Mouse (Mus musculus) large intestine, adult 2 months (tissue): Measurements from ENCODE around the gene Rgs3. TPM values are rescaled to one million over a fixed set of nuclear protein-coding genes. Genes with fewer than 3 reads are reported as not detected.

Experiments
- DNase-seq: peaks from one replicate; pipeline ENCODE4 v3.0.0-alpha.2; 2012; ENCODE audit warnings: low read depth, low spot score
- WGBS: fragments of 180-500 bp; shearing (Covaris S2); methylation state at CpG from one replicate; pipeline ENCODE4 v1.1.7; 2018; 5-methylcytosine and 5-hydroxymethylcytosine counted together
- polyA plus RNA-seq: library from polyadenylated mRNA; depleted of rRNA; stranded (reverse); fragments of >200 nt; gene quantifications from 2 replicates; pipeline ENCODE4 v1.2.3, GENCODE M21; 2012

Gene Rgs3
- polyA plus RNA-seq, 1 experiment, result 43.0 TPM

GRCm38 (mm10) chr4:62648848-62649247 is 89.2 kb downstream of the Rgs3 start:
- WGBS, result 94% methylated on average over 3 of the region's 3 CpGs
- DNase-seq, result no peak

- WGBS, result 81% methylated on average over 8 of the region's 8 CpGs
- DNase-seq, result no peak
These were observed 90.0 kb downstream of the Rgs3 start for GRCm38 (mm10) chr4:62649536-62650230.

DNA sequence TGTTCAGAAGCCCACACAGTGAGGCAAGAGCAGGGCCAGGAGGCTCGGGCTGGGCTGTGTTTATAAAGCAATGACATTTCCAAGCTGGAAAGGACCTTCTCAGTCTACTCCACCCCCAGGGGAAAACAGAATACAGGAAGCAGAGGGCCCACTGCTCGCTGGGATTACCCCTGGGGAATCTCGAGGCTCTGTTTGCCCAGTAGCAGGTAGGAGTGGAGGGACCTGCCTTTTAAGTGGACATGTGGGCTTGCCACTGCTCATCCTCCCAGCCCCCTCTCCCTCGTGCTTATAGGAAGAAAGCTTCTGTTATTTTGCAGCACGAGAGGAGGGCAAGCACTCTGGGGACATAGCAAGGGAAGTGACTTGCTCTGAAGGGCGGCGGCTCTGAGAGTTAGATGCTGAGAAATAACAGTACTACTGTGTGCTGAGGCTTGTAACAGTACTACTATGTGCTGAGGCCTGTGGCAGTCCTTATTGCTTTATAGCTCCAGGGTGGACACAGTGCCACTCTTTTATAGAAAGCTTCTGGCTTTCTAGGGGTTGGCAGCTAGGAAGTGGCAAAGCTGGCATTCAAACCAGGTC is 91.6 kb downstream of the Rgs3 start:
- DNase-seq, result no peak
- 58% methylated on average over 7 of the region's 7 CpGs for WGBS

DNA sequence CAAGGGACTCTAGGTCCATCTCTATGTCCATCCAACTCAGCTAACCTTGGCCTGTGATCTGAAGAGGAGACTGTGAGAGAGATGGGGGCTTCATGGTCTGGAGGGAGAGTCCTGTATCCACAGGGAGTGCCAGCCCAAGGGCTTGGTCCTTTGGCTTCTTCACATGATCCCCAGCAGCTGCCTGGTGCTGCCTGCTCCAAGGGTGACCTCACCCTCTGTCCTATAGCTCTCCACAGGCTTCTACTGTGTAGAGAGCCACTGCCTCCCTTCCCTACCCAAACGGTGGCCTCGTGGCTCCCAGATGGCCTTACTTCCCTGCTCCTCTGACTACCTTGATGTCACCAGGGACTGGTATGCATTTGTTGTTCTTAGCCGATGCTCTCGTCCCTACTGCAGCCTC is 92.6 kb downstream of the Rgs3 start:
- 70% methylated on average over 4 of the region's 4 CpGs for WGBS
- DNase-seq, result no peak

DNA sequence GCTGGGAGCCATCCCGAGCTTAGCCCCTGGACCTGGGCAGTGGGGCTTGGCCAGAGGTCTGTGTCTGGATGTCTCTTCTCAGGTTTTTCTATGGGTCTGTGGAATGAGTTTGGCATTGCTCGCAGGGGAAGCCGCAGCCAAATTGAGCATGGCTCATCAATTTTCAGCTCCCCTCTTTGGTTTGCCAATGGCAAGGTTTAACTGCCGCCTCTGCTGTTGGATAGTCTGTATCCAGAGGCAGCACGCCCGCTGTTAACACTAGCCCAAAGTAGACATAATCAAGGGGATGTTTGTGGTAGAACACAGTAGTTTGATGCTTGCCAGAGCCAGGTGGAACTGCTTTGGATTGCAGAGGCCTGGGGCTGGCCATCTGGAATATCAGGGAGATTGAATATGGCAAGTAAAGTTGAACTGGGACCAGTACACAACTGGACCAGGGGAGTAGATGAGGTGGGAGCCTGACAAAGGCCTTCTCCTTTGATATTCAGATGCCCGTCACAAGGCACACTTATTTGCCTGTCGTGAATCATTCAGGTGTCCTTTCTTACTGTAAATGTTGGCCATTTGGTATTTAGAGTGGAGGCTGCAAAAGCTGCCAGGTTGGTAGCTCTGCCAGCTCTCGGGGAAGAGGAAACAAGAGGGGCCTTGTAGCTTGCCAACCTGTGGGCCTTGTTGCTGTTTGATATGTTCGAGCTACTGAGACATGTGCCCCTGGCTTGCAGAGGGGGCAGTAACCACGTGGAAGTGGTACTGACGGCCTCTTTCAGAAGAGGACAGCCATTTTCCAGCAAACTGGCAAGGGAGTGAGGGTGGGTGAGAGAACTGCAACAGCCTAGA is 93.5 kb downstream of the Rgs3 start:
- DNase-seq, result no peak
- WGBS, result 86% methylated on average over 12 of the region's 12 CpGs

DNA sequence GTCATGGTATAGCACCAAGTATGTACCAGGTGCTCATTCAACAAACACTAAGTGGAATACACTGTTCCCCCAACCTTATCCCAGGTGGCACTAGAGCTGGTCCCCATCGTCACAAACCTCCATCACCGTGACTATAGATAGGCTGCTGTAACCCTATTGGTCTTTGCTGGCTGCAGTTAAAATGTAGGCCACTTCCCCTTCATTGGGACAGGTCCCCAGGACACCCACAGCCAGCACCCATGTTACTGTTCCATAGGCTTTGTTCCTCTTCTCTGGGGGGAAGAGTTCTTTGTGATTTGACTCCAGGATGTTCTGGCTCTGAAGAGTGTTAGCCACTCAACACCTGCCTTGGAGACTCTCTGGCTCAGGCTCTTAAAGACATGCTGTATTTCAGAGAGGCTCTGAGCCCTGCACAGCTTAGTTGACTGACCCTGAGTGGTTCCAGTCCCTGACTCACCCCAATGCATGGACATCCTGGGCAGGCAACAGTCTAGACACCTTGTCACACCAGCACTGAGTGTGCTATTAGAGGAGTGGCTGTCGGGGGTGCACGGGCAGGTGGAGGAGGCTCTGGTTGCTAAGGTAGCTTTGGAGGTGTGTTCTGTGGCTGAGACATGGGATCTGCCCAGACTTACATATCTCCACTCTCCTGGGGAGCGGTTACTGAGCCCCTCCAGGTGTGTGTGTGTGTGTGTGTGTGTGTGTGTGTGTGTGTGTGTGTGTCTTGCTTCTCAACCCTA is 94.4 kb downstream of the Rgs3 start:
- WGBS, result 58% methylated on average over 5 of the region's 5 CpGs
- no peak for DNase-seq

DNA sequence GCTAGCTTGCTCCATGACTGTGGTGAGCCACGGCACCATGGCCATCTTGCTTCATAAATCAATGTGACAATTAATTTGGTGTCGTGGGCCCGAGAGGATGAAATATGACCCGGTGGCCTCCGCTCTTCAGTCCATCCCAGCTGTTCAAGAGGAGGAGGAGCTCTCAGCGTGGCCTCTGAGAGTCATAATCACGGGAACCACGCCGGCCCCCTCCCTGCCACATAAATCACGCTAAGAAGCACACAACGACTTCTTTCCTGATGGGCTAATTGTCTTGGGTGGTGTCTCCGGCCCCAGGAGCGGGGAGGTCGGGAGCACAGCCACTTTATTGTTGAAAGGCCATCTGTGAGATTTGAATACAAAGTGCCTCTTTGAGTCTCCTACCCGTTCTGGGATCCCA is 99.6 kb downstream of the Rgs3 start:
- DNase-seq, result no peak
- WGBS, result 65% methylated on average over 15 of the region's 15 CpGs

DNA sequence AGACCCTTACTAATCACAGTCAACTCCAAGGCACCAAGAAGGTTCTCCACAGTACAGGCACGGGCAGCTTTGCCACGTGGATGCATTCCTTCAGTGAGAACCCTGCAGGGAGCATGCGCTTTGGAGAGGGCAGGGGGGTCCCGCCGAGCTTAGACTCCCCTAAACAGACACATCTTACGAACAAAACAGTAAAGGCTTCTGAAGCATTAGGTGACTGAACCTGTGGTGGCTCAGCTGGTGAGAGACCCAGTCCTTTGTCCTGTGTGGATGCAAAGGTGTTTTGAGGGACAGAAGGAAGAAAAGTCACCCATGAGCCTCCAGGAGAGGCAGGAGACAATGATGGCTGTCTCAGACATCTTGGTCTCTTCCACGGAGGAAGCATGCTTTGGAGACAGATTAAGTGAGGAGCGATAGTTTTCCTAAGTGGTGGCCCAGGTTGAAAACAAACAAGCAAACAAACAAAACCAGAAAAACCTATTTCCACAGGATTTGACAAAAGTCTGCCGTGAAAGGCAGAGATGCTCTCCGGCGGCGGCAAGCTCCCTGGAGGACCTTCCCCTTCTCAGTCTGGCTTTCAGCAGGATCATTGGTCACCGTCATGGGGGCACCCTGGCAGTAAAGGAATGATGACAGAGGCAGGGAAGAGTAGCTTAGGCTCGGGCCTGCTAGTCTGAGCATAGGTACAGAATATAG is 100.4 kb downstream of the Rgs3 start:
- 76% methylated on average over 14 of the region's 14 CpGs for WGBS
- DNase-seq, result no peak

- WGBS, result 46% methylated on average over 3 of the region's 3 CpGs
- DNase-seq, result no peak
These were observed 100.9 kb downstream of the Rgs3 start for GRCm38 (mm10) chr4:62660554-62660864.

DNA sequence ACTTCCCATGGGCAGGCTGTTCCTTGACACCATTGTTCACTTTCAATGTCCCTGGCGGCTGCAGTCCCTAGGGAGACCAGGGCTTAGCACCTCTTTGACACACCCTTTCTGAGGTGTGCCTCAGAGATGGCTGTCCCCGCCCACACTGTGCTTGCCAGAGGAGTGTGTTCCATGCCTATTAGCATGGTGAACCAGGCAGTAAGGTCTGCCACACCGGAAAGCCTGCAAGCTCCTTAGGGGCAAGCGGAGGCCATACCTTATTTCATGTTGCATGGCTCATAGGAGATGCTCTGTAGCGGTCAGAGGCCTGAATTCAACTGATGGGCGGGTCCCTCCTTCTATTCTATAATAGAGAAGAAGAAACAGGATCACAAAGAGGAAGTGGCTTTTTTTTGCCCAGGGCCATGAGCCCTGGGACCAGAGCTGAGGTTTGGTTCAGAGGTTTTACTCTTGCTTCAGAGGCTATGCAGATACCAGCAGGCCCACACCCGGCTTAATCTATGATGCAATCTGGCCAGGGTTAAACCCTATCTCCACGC is 101.7 kb downstream of the Rgs3 start:
- peak; percentile 73 for DNase-seq

DNA sequence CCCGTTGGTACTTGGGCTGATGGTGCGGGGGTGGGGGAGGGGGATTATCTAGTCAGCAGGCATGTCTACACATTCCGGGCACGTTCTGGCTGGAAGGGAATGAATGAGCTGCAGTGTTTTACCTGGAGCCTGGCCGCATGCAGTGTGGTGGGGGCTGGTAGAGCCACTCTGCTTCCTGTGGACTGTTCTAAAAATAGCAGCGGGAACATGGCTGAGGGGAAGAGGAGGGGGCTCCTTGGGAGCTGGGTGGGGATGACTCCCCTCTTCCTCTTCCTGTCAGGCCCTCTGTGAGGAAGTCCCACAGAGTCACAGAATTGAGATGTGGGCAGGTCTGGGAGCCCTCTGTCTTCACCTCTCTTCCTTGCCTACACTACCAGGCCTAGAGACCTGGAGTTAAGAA is 103.7 kb downstream of the Rgs3 start:
- no peak for DNase-seq
- WGBS, result 71% methylated on average over 6 of the region's 6 CpGs

More for the DNA sequence above, 101.7 kb downstream of the Rgs3 start:
- 38% methylated on average over 8 of the region's 8 CpGs for WGBS

DNA sequence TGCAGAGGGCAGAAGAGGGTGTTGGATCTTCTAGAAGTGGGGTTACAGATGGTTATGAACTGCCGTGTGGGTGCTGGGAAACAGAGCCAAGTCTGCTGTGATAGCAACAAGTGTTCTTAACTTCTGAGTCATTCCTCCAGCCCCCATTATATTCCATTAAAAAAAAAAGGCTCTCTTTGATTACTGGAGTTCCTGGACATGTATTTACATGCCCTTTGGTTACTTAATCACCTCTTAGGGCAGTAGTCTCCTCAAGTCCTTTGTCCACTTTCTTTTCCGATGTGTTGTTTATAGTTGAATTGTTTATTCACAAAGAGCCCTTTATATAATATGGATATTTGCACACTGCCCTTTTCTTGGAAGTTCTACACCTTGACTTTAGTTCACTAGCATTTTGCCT is 106.2 kb downstream of the Rgs3 start:
- WGBS, result 35% methylated on average over 2 of the region's 2 CpGs
- DNase-seq, result no peak

GRCm38 (mm10) chr4:62668666-62669065 is 109.0 kb downstream of the Rgs3 start:
- no peak for DNase-seq
- WGBS, result 43% methylated on average over 8 of the region's 8 CpGs

- no peak for DNase-seq
- WGBS, result 32% methylated on average over 13 of the region's 13 CpGs
These were observed 109.7 kb downstream of the Rgs3 start for GRCm38 (mm10) chr4:62669094-62670071.

DNA sequence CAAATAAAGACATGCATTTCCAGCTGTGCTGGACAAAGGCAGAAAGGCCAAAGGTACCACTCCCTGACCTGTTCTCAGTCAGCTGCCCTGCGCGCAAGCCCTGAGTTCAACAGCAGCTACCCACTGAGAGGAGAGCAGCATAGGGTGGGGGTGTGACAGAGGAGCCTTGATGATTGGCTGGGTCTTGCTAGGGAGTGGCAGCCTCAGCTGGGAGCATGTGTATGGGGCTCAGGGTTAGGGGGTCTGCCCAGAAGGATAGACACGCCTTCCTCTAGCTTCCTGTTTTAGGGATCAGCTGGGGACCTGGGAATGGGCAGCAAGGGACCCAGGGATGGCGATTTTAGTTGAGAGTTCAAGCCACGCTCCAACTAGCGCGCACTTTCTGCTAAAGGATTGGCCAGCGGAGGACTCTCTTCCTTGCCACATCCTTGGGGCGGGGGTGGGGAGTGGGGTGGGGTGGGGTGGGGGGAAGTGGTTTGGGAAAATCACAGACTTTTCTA is 113.9 kb downstream of the Rgs3 start:
- no peak for DNase-seq
- 18% methylated on average over 9 of the region's 9 CpGs for WGBS

DNA sequence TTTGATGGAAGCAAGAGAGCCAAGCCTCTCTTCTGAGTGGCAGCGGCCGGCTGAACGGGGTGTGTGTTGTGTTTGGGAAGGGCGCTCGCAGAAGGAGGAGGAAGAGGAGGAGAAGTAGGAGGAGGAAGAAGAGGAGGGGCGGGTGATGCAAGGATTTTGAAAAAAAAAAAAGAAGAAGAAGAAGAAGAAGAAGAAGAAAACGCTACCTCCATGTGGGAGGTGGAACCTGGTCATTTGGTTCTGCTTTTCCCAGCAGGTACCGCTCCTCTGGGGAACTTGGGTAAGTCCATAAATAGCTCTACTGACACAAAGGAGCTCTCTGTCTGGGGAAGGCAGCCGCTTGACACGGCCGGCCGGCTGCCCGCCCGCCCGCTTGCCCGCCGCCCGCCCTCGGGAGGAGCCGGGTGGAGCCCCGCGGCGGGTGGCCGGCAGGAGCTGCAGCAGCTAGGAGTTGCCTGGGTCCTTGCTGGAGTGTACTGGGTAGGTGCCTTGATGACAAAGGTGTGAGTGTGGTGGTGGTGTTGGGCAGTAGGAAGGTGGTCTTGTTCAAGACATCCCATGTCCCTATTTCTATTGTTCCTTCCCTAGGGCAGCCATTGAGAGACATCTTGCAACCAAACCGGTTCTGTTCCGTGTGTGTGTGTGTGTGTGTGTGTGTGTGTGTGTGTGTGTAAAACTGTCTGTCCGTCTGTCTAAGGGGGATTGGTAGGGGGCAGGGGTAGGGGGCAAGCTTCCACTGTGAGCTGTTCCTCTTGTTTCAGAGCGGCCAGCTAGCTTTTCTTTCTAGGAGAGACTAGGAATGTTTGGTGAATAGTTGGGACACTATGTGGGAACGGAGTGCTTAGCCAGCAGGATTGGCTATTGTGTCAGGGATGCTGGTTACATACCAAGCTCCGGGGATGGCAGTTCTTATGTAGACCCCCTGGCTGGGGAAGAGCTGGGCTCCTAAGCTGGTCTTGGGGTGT is 114.7 kb downstream of the Rgs3 start:
- WGBS, result 9% methylated on average over 30 of the region's 30 CpGs

GRCm38 (mm10) chr4:62675394-62675793 is 115.7 kb downstream of the Rgs3 start:
- WGBS, result 78% methylated on average over 2 of the region's 2 CpGs
- no peak for DNase-seq

More for the DNA sequence above, 114.7 kb downstream of the Rgs3 start:
- DNase-seq, result no peak
